Mouse (Mus musculus): Measurements from ENCODE around the gene Sntn. TPM values are rescaled to one million over a fixed set of nuclear protein-coding genes. Genes with fewer than 3 reads are reported as not detected.

Gene Sntn
- polyA plus RNA-seq, 1 experiment from 2014 or later: not detected

GRCm38 (mm10) chr14:13732263-13732662, 61.6 kb downstream of the Sntn start:
- no peaks in the 10 kb centered on the region for H3K36me3 ChIP-seq (replicated peaks; ENCODE audit: insufficient read depth, low read length)

More at GRCm38 (mm10) chr14:13732263-13732662, 61.6 kb downstream of the Sntn start:
- Histone ChIP-seq H3K4me1 (ENCODE audit: insufficient read depth) (no peaks in the 10 kb centered on the region), H3K4me2 (ENCODE audit: low read depth, low read length) (no peak overlapping the region), H3K4me3 (ENCODE audit: low read depth, low read length) (no peak overlapping the region), H3K9ac (replicated peaks) (no peak overlapping the region), H3K27ac (ENCODE audit: low read depth) (no peak overlapping the region), H3K9me3 (ENCODE audit: low read length) (no peaks in the 10 kb centered on the region), H3K27me3 (ENCODE audit: insufficient read depth, low read length) (no peaks in the 10 kb centered on the region)
- TF ChIP-seq CTCF (IDR thresholded peaks at IDR 0.05; ENCODE audit: low read depth): no peak
- TF ChIP-seq EP300 (IDR thresholded peaks at IDR 0.05; ENCODE audit: low read depth): no peak
- DNase-seq (no peak), ATAC-seq (no peak)
- WGBS (ENCODE audit: insufficient replicate concordance): 42% methylated on average over 4 of the region's 4 CpGs

Other genes starting within 250 kb of the Sntn start
- not detected in 2 replicates for gene Gm281, start 243.6 kb downstream of the Sntn start, polyA plus RNA-seq (2015; fragmentation: Nextera tagmentation; extraction: Ambion mirVana)